16 mouse cellular contexts compared by ENCODE assay signal in the genomic region with DNA sequence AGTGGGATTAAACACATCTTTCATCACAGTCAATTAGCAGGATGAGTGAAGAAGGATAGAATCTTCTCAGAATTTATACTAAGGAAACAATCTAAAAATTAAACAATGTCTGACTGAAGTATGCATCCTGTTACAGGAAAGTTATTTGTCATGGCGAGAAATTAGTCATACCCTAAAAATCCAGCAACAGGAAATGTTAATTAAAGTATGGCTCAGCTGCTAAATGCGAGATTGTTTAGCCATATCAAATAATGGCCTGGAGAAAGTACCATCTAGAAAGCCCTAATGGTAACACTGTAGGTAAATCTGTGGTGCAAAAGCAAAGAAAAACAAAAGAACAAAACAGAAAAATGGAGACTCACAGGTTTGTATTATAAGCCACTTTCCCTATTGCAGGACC.
"Had no signal": no experiment of that assay in that cellular context is flagged by ENCODE, and none has a peak within 500 bp of the region (broad histone marks: within the 10 kb centered on the region; RNA-seq: fewer than 3 reads in every experiment).

No protein-coding gene starts in this region.

- H3K4me2 ChIP-seq: lung, embryonic 15.5 days; midbrain, embryonic 11.5 days; midbrain, embryonic 13.5 days; midbrain, embryonic 15.5 days; neural tube, embryonic 12.5 days had no signal

- H3K4me1 ChIP-seq: lung, embryonic 15.5 days; midbrain, embryonic 15.5 days; neural tube, embryonic 12.5 days had no signal

- H3K4me3 ChIP-seq: liver, embryonic 15.5 days; lung, embryonic 15.5 days; midbrain, embryonic 13.5 days; midbrain, embryonic 15.5 days; neural tube, embryonic 12.5 days had no signal

- H3K27ac ChIP-seq: liver, embryonic 15.5 days; lung, embryonic 15.5 days; macrophage; midbrain, embryonic 13.5 days; midbrain, embryonic 15.5 days; neural tube, embryonic 12.5 days had no signal

- ATAC-seq: lung, postnatal 0 days; midbrain, embryonic 13.5 days; midbrain, embryonic 15.5 days had no signal

- H3K27me3 ChIP-seq: liver, embryonic 15.5 days; lung, embryonic 15.5 days; megakaryocyte, embryonic 14.5 days; midbrain, embryonic 13.5 days; midbrain, embryonic 15.5 days; neural tube, embryonic 12.5 days had no signal

- H3K36me3 ChIP-seq: liver, embryonic 15.5 days; lung, embryonic 15.5 days; midbrain, embryonic 13.5 days; midbrain, embryonic 15.5 days; neural tube, embryonic 12.5 days had no signal

- DNase-seq: lung, adult 2 months; lung, postnatal 14 days; lung, postnatal 36 days; retina, postnatal 1 day; right cerebral cortex, adult 18-20 months; right cerebral cortex, postnatal 14 days had no signal

- H3K9me3 ChIP-seq: liver, embryonic 15.5 days; lung, embryonic 15.5 days; midbrain, embryonic 13.5 days; midbrain, embryonic 15.5 days; neural tube, embryonic 12.5 days had no signal

- H3K9ac ChIP-seq: liver, embryonic 15.5 days; liver, postnatal 0 days; lung, embryonic 15.5 days; midbrain, embryonic 13.5 days; midbrain, embryonic 15.5 days; neural tube, embryonic 12.5 days had no signal
